Mouse (Mus musculus): ENCODE measurements at regions not wholly inside any gene's neighbourhood (a gene's known extent, or its start where the extent isn't known, plus 50 kb on each side); places are given as distances from the start of the nearest gene placed in this dataset.

GRCm38 (mm10) chr15:53009337-53009736, 875.4 kb upstream of the Gm7489 start:
- no peaks in the 10 kb centered on the region for H3K36me3 ChIP-seq
- no peaks in the 10 kb centered on the region for H3K9me3 ChIP-seq
- ATAC-seq (ENCODE audit: insufficient number of reproducible peaks, insufficient read depth, low FRiP score, low TSS enrichment), result no peak
- H3K27ac ChIP-seq, result no peak overlapping the region
- no peak overlapping the region for H3K4me2 ChIP-seq (replicated peaks)
- no peak overlapping the region for H3K9ac ChIP-seq
- H3K27me3 ChIP-seq, result no peaks in the 10 kb centered on the region
- H3K4me1 ChIP-seq, result no peaks in the 10 kb centered on the region
- no peak overlapping the region for H3K4me3 ChIP-seq
- WGBS, result 82% methylated on average over 3 of the region's 3 CpGs
